Mouse (Mus musculus) ES-Bruce4 (cell line): ENCODE measurements around the gene Grb2.

Experiments
- CTCF ChIP-seq: IDR thresholded peaks from one replicate; pipeline ENCODE4 v1.8.1; 2011; ENCODE audit warnings: low read depth, low read length
- EP300 ChIP-seq: IDR thresholded peaks from 2 replicates; pipeline ENCODE4 v1.6.1; 2011; ENCODE audit warnings: low read depth, low read length; ENCODE audit not compliant: insufficient read depth
- POLR2A ChIP-seq: IDR thresholded peaks from one replicate; pipeline ENCODE4 v1.8.1; 2011; ENCODE audit warnings: low read length; ENCODE audit not compliant: insufficient read depth

GRCm38 (mm10) chr11:115634109-115634508, 74.3 kb downstream of the Grb2 start:
- no peak for TF ChIP-seq CTCF
- no peak for TF ChIP-seq POLR2A
- TF ChIP-seq EP300: no peak
